Mouse (Mus musculus) embryonic facial prominence, embryonic 11.5 days (tissue): ENCODE data around the gene Nfix. TPM values are rescaled to one million over a fixed set of nuclear protein-coding genes. Genes with fewer than 3 reads are reported as not detected.

ENCODE experiments used
- ATAC-seq: fragments of 200-750 bp; cut with Nextera tagmentation; replicated peaks from 2 replicates; pipeline ENCODE4 v1.8.0; 2017; ENCODE audit warnings: low read depth; ENCODE audit not compliant: insufficient number of reproducible peaks, low FRiP score, low TSS enrichment
- DNase-seq: peaks from one replicate; pipeline ENCODE4 v3.0.0-alpha.2; 2015; ENCODE audit warnings: low spot score
- H3K27ac ChIP-seq: fragments of 300-500 bp; sonication (generic); replicated peaks from 2 replicates; pipeline ENCODE4 v1.5.1; 2014; ENCODE audit warnings: mild to moderate bottlenecking, low read depth, low read length, control low read depth
- H3K27me3 ChIP-seq: fragments of 300-500 bp; sonication (generic); 2 replicates; pipeline ENCODE4 v1.6.1; 2014; ENCODE audit warnings: mild to moderate bottlenecking, low read length, moderate library complexity, mixed read lengths; ENCODE audit not compliant: control insufficient read depth, insufficient read depth
- H3K36me3 ChIP-seq: fragments of 300-500 bp; sonication (generic); replicated peaks from 2 replicates; pipeline ENCODE4 v1.6.1; 2014; ENCODE audit warnings: low read depth, mild to moderate bottlenecking, low read length, moderate library complexity, mixed read lengths; ENCODE audit not compliant: control insufficient read depth, insufficient read depth
- H3K4me1 ChIP-seq: fragments of 300-500 bp; sonication (generic); 2 replicates; pipeline ENCODE4 v1.6.1; 2014; ENCODE audit warnings: low read length, mixed read lengths; ENCODE audit not compliant: control insufficient read depth, insufficient read depth
- H3K4me2 ChIP-seq: fragments of 300-500 bp; sonication (generic); 2 replicates; pipeline ENCODE4 v1.6.1; 2014; ENCODE audit warnings: low read depth, mild to moderate bottlenecking, control low read depth, low read length, moderate library complexity
- H3K4me3 ChIP-seq: fragments of 300-500 bp; sonication (generic); 2 replicates; pipeline ENCODE4 v1.5.1; 2014; ENCODE audit warnings: low read depth, low read length, control low read depth
- H3K9ac ChIP-seq: fragments of 300-500 bp; sonication (generic); replicated peaks from 2 replicates; pipeline ENCODE4 v1.6.1; 2014; ENCODE audit warnings: mild to moderate bottlenecking, control low read depth, low read length
- H3K9me3 ChIP-seq: fragments of 300-500 bp; sonication (generic); replicated peaks from 2 replicates; pipeline ENCODE4 v1.6.1; 2016; ENCODE audit warnings: mild to moderate bottlenecking, low read length, inconsistent platforms, mixed read lengths; ENCODE audit not compliant: control insufficient read depth
- WGBS: fragments of 180-500 bp; shearing (Covaris S2); extraction: QIAGEN DNeasy Blood & Tissue Kit; methylation state at CpG from one replicate; pipeline ENCODE4 v1.1.7; 2014; 5-methylcytosine and 5-hydroxymethylcytosine counted together
- polyA plus RNA-seq: library from polyadenylated mRNA; unstranded; fragments of >200 nt; fragmentation: Nextera tagmentation; extraction: Ambion mirVana; gene quantifications from 2 replicates; pipeline ENCODE4 v1.2.1, GENCODE M21; 2014

Gene Nfix
- polyA plus RNA-seq, 1 experiment from 2014 or later, result 6.8 TPM

DNA sequence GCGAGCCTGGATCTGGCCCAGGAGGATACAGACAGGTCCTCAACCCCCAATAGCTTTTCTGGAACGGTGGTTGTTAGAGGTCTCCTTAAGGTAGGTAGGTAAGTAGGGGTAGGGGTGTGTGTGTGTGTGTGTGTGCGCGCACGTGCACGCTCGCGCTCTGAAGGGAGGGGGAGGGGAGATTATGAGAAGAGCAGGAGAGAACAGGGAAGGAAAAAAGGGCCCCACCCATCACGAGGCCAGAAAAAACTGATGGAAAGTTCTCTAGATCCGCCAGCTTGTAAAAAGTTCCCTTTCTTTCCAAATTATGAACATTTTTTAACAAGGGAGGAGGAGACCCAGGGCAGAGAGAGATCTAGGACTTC lies 57.1 kb downstream of the Nfix start:
- 2% methylated on average over 10 of the region's 10 CpGs for WGBS
- Histone ChIP-seq H3K27ac (peak overlapping the region; percentile 99), H3K9ac (peak overlapping the region; percentile 1), H3K9me3 (no peaks in the 10 kb centered on the region), H3K36me3 (no peaks in the 10 kb centered on the region), H3K4me1 (peaks cover 56% of the 10 kb centered on the region), H3K4me3 (no peak overlapping the region), H3K4me2 (peak overlapping the region; percentile 30), H3K27me3 (peaks cover 38% of the 10 kb centered on the region)
- DNase-seq, result no peak
- no peak; the same call in 1 of the 2 replicates for ATAC-seq

GRCm38 (mm10) chr8:84742171-84743053 lies 57.7 kb downstream of the Nfix start:
- Histone ChIP-seq H3K4me3 (no peak overlapping the region), H3K36me3 (no peaks in the 10 kb centered on the region), H3K4me2 (peak overlapping the region; percentile 30), H3K9ac (peak overlapping the region; percentile 34), H3K27ac (peak overlapping the region; percentile 99), H3K4me1 (peaks cover 62% of the 10 kb centered on the region), H3K9me3 (no peaks in the 10 kb centered on the region), H3K27me3 (peaks cover 42% of the 10 kb centered on the region)
- 1% methylated on average over 32 of the region's 32 CpGs for WGBS
- peak; percentile 93 for DNase-seq
- peak; percentile 76 for ATAC-seq

DNA sequence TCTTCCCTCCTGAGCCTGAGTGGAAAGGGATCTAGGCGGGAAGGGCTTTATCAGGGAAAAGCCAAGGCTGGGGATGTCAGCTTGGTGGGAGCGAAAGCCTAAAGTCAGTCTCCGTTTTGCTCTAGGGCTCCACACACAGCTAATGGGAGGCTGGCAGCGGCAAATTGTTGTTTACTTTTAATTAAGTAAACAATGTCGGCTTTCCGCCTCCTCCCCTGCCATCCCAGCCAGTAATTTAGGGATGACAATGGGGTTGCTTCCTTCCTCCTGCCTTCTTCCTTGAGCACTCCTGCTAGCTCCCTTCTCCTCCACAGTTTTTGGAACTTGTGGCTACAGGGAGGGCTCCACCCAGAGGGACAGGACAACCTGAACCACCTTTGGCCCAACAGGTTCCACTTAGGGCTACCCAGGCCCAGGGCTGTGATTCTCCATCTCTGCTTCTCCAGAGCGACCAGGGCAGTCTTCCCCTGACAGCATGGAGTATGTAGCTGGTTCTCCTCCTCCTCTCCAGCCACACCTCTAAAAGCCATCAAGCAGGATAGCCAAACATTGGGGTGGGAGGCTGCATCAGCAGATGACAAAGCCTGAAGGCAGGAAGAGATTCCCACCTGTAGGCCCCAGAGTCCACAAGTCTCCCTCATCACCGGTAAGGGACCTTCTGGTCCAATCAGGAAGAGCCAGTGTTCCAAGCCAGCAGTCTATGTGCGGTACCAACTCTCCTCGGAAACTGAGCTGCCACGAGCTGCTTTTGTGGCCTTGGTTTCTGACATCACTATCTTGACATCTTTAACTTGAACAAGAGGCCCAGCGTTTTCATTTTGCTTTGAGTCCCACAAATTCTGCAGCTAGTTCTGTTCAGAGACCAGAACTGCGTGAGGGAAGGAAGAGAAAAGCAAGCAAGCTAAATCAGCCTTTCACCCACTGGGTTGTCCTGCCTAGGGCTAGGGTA lies 59.0 kb downstream of the Nfix start:
- no peak for DNase-seq
- 19% methylated on average over 13 of the region's 13 CpGs for WGBS
- H3K9me3 ChIP-seq, result no peaks in the 10 kb centered on the region
- peak overlapping the region; percentile 25 for H3K9ac ChIP-seq
- H3K27ac ChIP-seq, result peak overlapping the region; percentile 99
- peaks cover 40% of the 10 kb centered on the region for H3K27me3 ChIP-seq
- H3K4me1 ChIP-seq, result peaks cover 62% of the 10 kb centered on the region
- no peak for ATAC-seq
- H3K4me2 ChIP-seq, result no peak overlapping the region
- no peaks in the 10 kb centered on the region for H3K36me3 ChIP-seq
- 0 out of 2 replicates have a peak overlapping the region, but pooled peaks have one; percentile 2 for H3K4me3 ChIP-seq

- Histone ChIP-seq H3K27ac (no peak overlapping the region), H3K4me2 (no peak overlapping the region), H3K36me3 (no peaks in the 10 kb centered on the region), H3K4me3 (no peak overlapping the region), H3K9ac (no peak overlapping the region), H3K4me1 (peaks cover 46% of the 10 kb centered on the region), H3K9me3 (no peaks in the 10 kb centered on the region), H3K27me3 (peaks cover 42% of the 10 kb centered on the region)
- WGBS, result 0% methylated on average over 1 of the region's 1 CpGs
- DNase-seq (no peak), ATAC-seq (no peak)
Observed at GRCm38 (mm10) chr8:84739401-84739742, 60.8 kb downstream of the Nfix start.

- 35% methylated on average over 10 of the region's 10 CpGs for WGBS
- DNase-seq (no peak), ATAC-seq (no peak)
- H3K9me3 ChIP-seq, result no peaks in the 10 kb centered on the region
- peak overlapping the region; percentile 41; the same call in 1 of the 2 replicates for H3K9ac ChIP-seq
- peaks cover 44% of the 10 kb centered on the region for H3K4me1 ChIP-seq
- no peak overlapping the region for H3K4me2 ChIP-seq
- H3K36me3 ChIP-seq, result no peaks in the 10 kb centered on the region
- peaks cover 46% of the 10 kb centered on the region for H3K27me3 ChIP-seq
- no peak overlapping the region for H3K27ac ChIP-seq
- no peak overlapping the region for H3K4me3 ChIP-seq
Observed at GRCm38 (mm10) chr8:84738715-84739400, 61.3 kb downstream of the Nfix start.

GRCm38 (mm10) chr8:84738266-84738665 lies 61.9 kb downstream of the Nfix start:
- Histone ChIP-seq H3K27ac (no peak overlapping the region), H3K27me3 (peaks cover 47% of the 10 kb centered on the region), H3K4me3 (no peak overlapping the region), H3K36me3 (no peaks in the 10 kb centered on the region), H3K9me3 (no peaks in the 10 kb centered on the region), H3K4me2 (no peak overlapping the region), H3K4me1 (peaks cover 43% of the 10 kb centered on the region), H3K9ac (peak overlapping the region; percentile 41)
- ATAC-seq (no peak), DNase-seq (no peak)
- WGBS, result 11% methylated on average over 10 of the region's 10 CpGs

DNA sequence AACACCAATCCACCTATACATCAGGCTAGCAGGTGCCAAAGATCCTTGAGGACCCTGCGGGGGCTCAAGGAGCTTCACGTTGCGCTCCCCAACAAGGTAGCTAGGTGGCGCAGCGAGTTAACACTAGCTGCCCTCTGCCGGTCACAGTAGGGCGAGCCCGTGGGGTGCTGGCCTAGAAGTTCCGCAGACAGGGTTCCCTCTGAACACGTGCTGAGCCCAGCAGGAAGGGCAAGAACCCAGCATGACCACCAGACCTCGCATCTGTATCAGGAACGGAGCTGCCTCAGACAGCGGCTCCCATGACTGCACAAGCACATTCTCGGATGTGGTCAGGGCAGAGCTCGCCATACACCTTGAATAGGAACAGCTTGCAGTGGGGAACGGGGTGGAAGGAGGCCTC lies 62.5 kb downstream of the Nfix start:
- peak; percentile 92 for DNase-seq
- H3K4me1 ChIP-seq, result peaks cover 43% of the 10 kb centered on the region
- peaks cover 47% of the 10 kb centered on the region for H3K27me3 ChIP-seq

More for the DNA sequence above, 62.5 kb downstream of the Nfix start:
- H3K9me3 ChIP-seq, result no peaks in the 10 kb centered on the region
- ATAC-seq, result no peak
- peak overlapping the region; percentile 29; the same call in 1 of the 2 replicates for H3K9ac ChIP-seq
- H3K4me3 ChIP-seq, result no peak overlapping the region
- no peak overlapping the region for H3K27ac ChIP-seq
- 0 out of 2 replicates have a peak overlapping the region, but pooled peaks have one; percentile 5 for H3K4me2 ChIP-seq
- 1% methylated on average over 16 of the region's 16 CpGs for WGBS
- H3K36me3 ChIP-seq, result no peaks in the 10 kb centered on the region
